Mouse (Mus musculus): ENCODE data around the gene Pcyt2. TPM values are rescaled to one million over a fixed set of nuclear protein-coding genes. Genes with fewer than 3 reads are reported as not detected.

The Pcyt2 gene
- 14.4 TPM for polyA plus RNA-seq (2014; fragmentation: Illumina TruSeq; extraction: RNeasy Lipid Tissue Mini Kit (QIAGEN cat#74804); ENCODE audit: low read depth, low replicate concordance)

GRCm38 (mm10) chr11:120617519-120618112 is at the start of gene Pcyt2:
Gene Pcyt2, minus strand, starts transcription at chr11:120617936.

GRCm38 (mm10) chr11:120661076-120661460 is 43.3 kb upstream of the Pcyt2 start, which contains the start of gene Notum:
Gene Notum, minus strand, starts transcription at chr11:120661175.

GRCm38 (mm10) chr11:120648001-120648476 is 30.3 kb upstream of the Pcyt2 start, which contains the start of gene Myadml2:
Gene Myadml2, minus strand, starts transcription at chr11:120648158.

GRCm38 (mm10) chr11:120643601-120643987 is 25.9 kb upstream of the Pcyt2 start, which contains the start of gene Pycr1:
Gene Pycr1, minus strand, starts transcription at chr11:120643769.

GRCm38 (mm10) chr11:120633520-120634343 is 16.0 kb upstream of the Pcyt2 start, which contains the start of gene Mafg:
Gene Mafg, minus strand, starts transcription at chr11:120633600.

GRCm38 (mm10) chr11:120625152-120625775 is 7.5 kb upstream of the Pcyt2 start, which contains the start of gene Sirt7:
Gene Sirt7, minus strand, starts transcription at chr11:120625240.

GRCm38 (mm10) chr11:120608241-120609034 is 9.3 kb downstream of the Pcyt2 start, which contains the start of gene Npb:
Gene Npb, plus strand, starts transcription at chr11:120608477.

GRCm38 (mm10) chr11:120598283-120598989 is 19.3 kb downstream of the Pcyt2 start, which contains the start of the genes Alyref and Anapc11:
Gene Alyref, minus strand, starts transcription at chr11:120598365.
Gene Anapc11, plus strand, starts transcription at chr11:120598421.

GRCm38 (mm10) chr11:120581490-120582267 is 36.1 kb downstream of the Pcyt2 start, which contains the start of gene Arhgdia:
Gene Arhgdia, minus strand, starts transcription at chr11:120581624.

GRCm38 (mm10) chr11:120572752-120573584 is 44.8 kb downstream of the Pcyt2 start, which contains the start of gene P4hb:
Gene P4hb, minus strand, starts transcription at chr11:120573253.

Other genes with a start within 250 kb of the Pcyt2 start
- gene Faap100, start 239.2 kb downstream of the Pcyt2 start, polyA plus RNA-seq (2014; fragmentation: Illumina TruSeq; extraction: RNeasy Lipid Tissue Mini Kit (QIAGEN cat#74804); ENCODE audit: low read depth, low replicate concordance), result 0.29 TPM
- gene Nploc4, start 180.2 kb downstream of the Pcyt2 start, polyA plus RNA-seq (2014; fragmentation: Illumina TruSeq; extraction: RNeasy Lipid Tissue Mini Kit (QIAGEN cat#74804); ENCODE audit: low read depth, low replicate concordance), result 29.9 TPM
- gene Tspan10, start 175.3 kb downstream of the Pcyt2 start, polyA plus RNA-seq (2014; fragmentation: Illumina TruSeq; extraction: RNeasy Lipid Tissue Mini Kit (QIAGEN cat#74804); ENCODE audit: low read depth, low replicate concordance), result not detected
- gene Pde6g, start 164.4 kb downstream of the Pcyt2 start, polyA plus RNA-seq (2014; fragmentation: Illumina TruSeq; extraction: RNeasy Lipid Tissue Mini Kit (QIAGEN cat#74804); ENCODE audit: low read depth, low replicate concordance), result not detected
- gene Oxld1, start 159.9 kb downstream of the Pcyt2 start, polyA plus RNA-seq (2014; fragmentation: Illumina TruSeq; extraction: RNeasy Lipid Tissue Mini Kit (QIAGEN cat#74804); ENCODE audit: low read depth, low replicate concordance), result 1.4 TPM
- gene Ccdc137, start 159.8 kb downstream of the Pcyt2 start, polyA plus RNA-seq (2014; fragmentation: Illumina TruSeq; extraction: RNeasy Lipid Tissue Mini Kit (QIAGEN cat#74804); ENCODE audit: low read depth, low replicate concordance), result 13.4 TPM
- gene Arl16, start 150.3 kb downstream of the Pcyt2 start, polyA plus RNA-seq (2014; fragmentation: Illumina TruSeq; extraction: RNeasy Lipid Tissue Mini Kit (QIAGEN cat#74804); ENCODE audit: low read depth, low replicate concordance), result 16.2 TPM
- gene Mrpl12, start 133.3 kb downstream of the Pcyt2 start, polyA plus RNA-seq (2014; fragmentation: Illumina TruSeq; extraction: RNeasy Lipid Tissue Mini Kit (QIAGEN cat#74804); ENCODE audit: low read depth, low replicate concordance), result 2.4 TPM
- gene Slc25a10, start 126.1 kb downstream of the Pcyt2 start, polyA plus RNA-seq (2014; fragmentation: Illumina TruSeq; extraction: RNeasy Lipid Tissue Mini Kit (QIAGEN cat#74804); ENCODE audit: low read depth, low replicate concordance), result 2.2 TPM
- not detected for gene Gcgr, start 87.2 kb downstream of the Pcyt2 start, polyA plus RNA-seq (2014; fragmentation: Illumina TruSeq; extraction: RNeasy Lipid Tissue Mini Kit (QIAGEN cat#74804); ENCODE audit: low read depth, low replicate concordance)
- gene Mcrip1, start 68.2 kb downstream of the Pcyt2 start, polyA plus RNA-seq (2014; fragmentation: Illumina TruSeq; extraction: RNeasy Lipid Tissue Mini Kit (QIAGEN cat#74804); ENCODE audit: low read depth, low replicate concordance), result 1.0 TPM
- not detected for gene Ppp1r27, start 66.8 kb downstream of the Pcyt2 start, polyA plus RNA-seq (2014; fragmentation: Illumina TruSeq; extraction: RNeasy Lipid Tissue Mini Kit (QIAGEN cat#74804); ENCODE audit: low read depth, low replicate concordance)
- gene P4hb, start 44.7 kb downstream of the Pcyt2 start, polyA plus RNA-seq (2014; fragmentation: Illumina TruSeq; extraction: RNeasy Lipid Tissue Mini Kit (QIAGEN cat#74804); ENCODE audit: low read depth, low replicate concordance), result 183 TPM
- 32.9 TPM for gene Arhgdia, start 36.3 kb downstream of the Pcyt2 start, polyA plus RNA-seq (2014; fragmentation: Illumina TruSeq; extraction: RNeasy Lipid Tissue Mini Kit (QIAGEN cat#74804); ENCODE audit: low read depth, low replicate concordance)
- gene Alyref, start 19.6 kb downstream of the Pcyt2 start, polyA plus RNA-seq (2014; fragmentation: Illumina TruSeq; extraction: RNeasy Lipid Tissue Mini Kit (QIAGEN cat#74804); ENCODE audit: low read depth, low replicate concordance), result 20.8 TPM
- gene Anapc11, start 19.5 kb downstream of the Pcyt2 start, polyA plus RNA-seq (2014; fragmentation: Illumina TruSeq; extraction: RNeasy Lipid Tissue Mini Kit (QIAGEN cat#74804); ENCODE audit: low read depth, low replicate concordance), result 10.3 TPM
- gene Npb, start 9.5 kb downstream of the Pcyt2 start, polyA plus RNA-seq (2014; fragmentation: Illumina TruSeq; extraction: RNeasy Lipid Tissue Mini Kit (QIAGEN cat#74804); ENCODE audit: low read depth, low replicate concordance), result not detected
- gene Sirt7, start 7.3 kb upstream of the Pcyt2 start, polyA plus RNA-seq (2014; fragmentation: Illumina TruSeq; extraction: RNeasy Lipid Tissue Mini Kit (QIAGEN cat#74804); ENCODE audit: low read depth, low replicate concordance), result 7.9 TPM
- 17.5 TPM for gene Mafg, start 15.7 kb upstream of the Pcyt2 start, polyA plus RNA-seq (2014; fragmentation: Illumina TruSeq; extraction: RNeasy Lipid Tissue Mini Kit (QIAGEN cat#74804); ENCODE audit: low read depth, low replicate concordance)
- 0.52 TPM for gene Pycr1, start 25.8 kb upstream of the Pcyt2 start, polyA plus RNA-seq (2014; fragmentation: Illumina TruSeq; extraction: RNeasy Lipid Tissue Mini Kit (QIAGEN cat#74804); ENCODE audit: low read depth, low replicate concordance)
- not detected for gene Myadml2, start 30.2 kb upstream of the Pcyt2 start, polyA plus RNA-seq (2014; fragmentation: Illumina TruSeq; extraction: RNeasy Lipid Tissue Mini Kit (QIAGEN cat#74804); ENCODE audit: low read depth, low replicate concordance)
- not detected for gene Notum, start 43.2 kb upstream of the Pcyt2 start, polyA plus RNA-seq (2014; fragmentation: Illumina TruSeq; extraction: RNeasy Lipid Tissue Mini Kit (QIAGEN cat#74804); ENCODE audit: low read depth, low replicate concordance)
- 2.4 TPM for gene Aspscr1, start 55.0 kb upstream of the Pcyt2 start, polyA plus RNA-seq (2014; fragmentation: Illumina TruSeq; extraction: RNeasy Lipid Tissue Mini Kit (QIAGEN cat#74804); ENCODE audit: low read depth, low replicate concordance)
- gene Cenpx, start 95.8 kb upstream of the Pcyt2 start, polyA plus RNA-seq (2014; fragmentation: Illumina TruSeq; extraction: RNeasy Lipid Tissue Mini Kit (QIAGEN cat#74804); ENCODE audit: low read depth, low replicate concordance), result 1.7 TPM
- 0.47 TPM for gene Lrrc45, start 96.0 kb upstream of the Pcyt2 start, polyA plus RNA-seq (2014; fragmentation: Illumina TruSeq; extraction: RNeasy Lipid Tissue Mini Kit (QIAGEN cat#74804); ENCODE audit: low read depth, low replicate concordance)
- gene Rac3, start 103.5 kb upstream of the Pcyt2 start, polyA plus RNA-seq (2014; fragmentation: Illumina TruSeq; extraction: RNeasy Lipid Tissue Mini Kit (QIAGEN cat#74804); ENCODE audit: low read depth, low replicate concordance), result not detected
- not detected for gene Dcxr, start 109.3 kb upstream of the Pcyt2 start, polyA plus RNA-seq (2014; fragmentation: Illumina TruSeq; extraction: RNeasy Lipid Tissue Mini Kit (QIAGEN cat#74804); ENCODE audit: low read depth, low replicate concordance)
- 1.2 TPM for gene Cbr2, start 114.2 kb upstream of the Pcyt2 start, polyA plus RNA-seq (2014; fragmentation: Illumina TruSeq; extraction: RNeasy Lipid Tissue Mini Kit (QIAGEN cat#74804); ENCODE audit: low read depth, low replicate concordance)
- gene Hmga1b, start 144.9 kb upstream of the Pcyt2 start, polyA plus RNA-seq (2014; fragmentation: Illumina TruSeq; extraction: RNeasy Lipid Tissue Mini Kit (QIAGEN cat#74804); ENCODE audit: low read depth, low replicate concordance), result not detected
- not detected for gene Rfng, start 166.3 kb upstream of the Pcyt2 start, polyA plus RNA-seq (2014; fragmentation: Illumina TruSeq; extraction: RNeasy Lipid Tissue Mini Kit (QIAGEN cat#74804); ENCODE audit: low read depth, low replicate concordance)
- 30.7 TPM for gene Gps1, start 166.3 kb upstream of the Pcyt2 start, polyA plus RNA-seq (2014; fragmentation: Illumina TruSeq; extraction: RNeasy Lipid Tissue Mini Kit (QIAGEN cat#74804); ENCODE audit: low read depth, low replicate concordance)
- gene Dus1l, start 178.5 kb upstream of the Pcyt2 start, polyA plus RNA-seq (2014; fragmentation: Illumina TruSeq; extraction: RNeasy Lipid Tissue Mini Kit (QIAGEN cat#74804); ENCODE audit: low read depth, low replicate concordance), result 4.8 TPM
- gene Fasn, start 206.6 kb upstream of the Pcyt2 start, polyA plus RNA-seq (2014; fragmentation: Illumina TruSeq; extraction: RNeasy Lipid Tissue Mini Kit (QIAGEN cat#74804); ENCODE audit: low read depth, low replicate concordance), result 10.8 TPM

Data from adrenal gland, adult 10 weeks (tissue).